Mouse (Mus musculus): ENCODE results near the gene Lyve1. TPM values are rescaled to one million over a fixed set of nuclear protein-coding genes. Genes with fewer than 3 reads are reported as not detected.

Lyve1 gene
- polyA plus RNA-seq, 1 experiment: not detected

GRCm38 (mm10) chr7:110894673-110895072, 31.6 kb upstream of the Lyve1 start:
- Histone ChIP-seq H3K9ac (ENCODE audit: low read depth, poor library complexity, severe bottlenecking) (no peak overlapping the region), H3K9me3 (replicated peaks; ENCODE audit: control insufficient read depth, insufficient read depth, low read length, poor library complexity, severe bottlenecking) (no peaks in the 10 kb centered on the region), H3K4me3 (ENCODE audit: low read depth, low read length) (no peak overlapping the region), H3K27ac (ENCODE audit: insufficient read depth, low read length) (no peak overlapping the region), H3K4me1 (ENCODE audit: control insufficient read depth, insufficient read depth, low read length) (no peaks in the 10 kb centered on the region), H3K27me3 (ENCODE audit: control insufficient read depth, insufficient read depth, low read length, poor library complexity, severe bottlenecking) (no peaks in the 10 kb centered on the region), H3K36me3 (ENCODE audit: control insufficient read depth, insufficient read depth, low read length, poor library complexity, severe bottlenecking) (no peaks in the 10 kb centered on the region)
- no peak for TF ChIP-seq EP300 (IDR thresholded peaks at IDR 0.05; ENCODE audit: insufficient read depth, low read depth, low read length)
- TF ChIP-seq CTCF (IDR thresholded peaks at IDR 0.05; ENCODE audit: low read depth, low read length): no peak

- Histone ChIP-seq H3K9ac (ENCODE audit: low read depth, poor library complexity, severe bottlenecking) (no peak overlapping the region), H3K4me3 (ENCODE audit: low read depth, low read length) (no peak overlapping the region), H3K27me3 (ENCODE audit: control insufficient read depth, insufficient read depth, low read length, poor library complexity, severe bottlenecking) (no peaks in the 10 kb centered on the region), H3K36me3 (ENCODE audit: control insufficient read depth, insufficient read depth, low read length, poor library complexity, severe bottlenecking) (no peaks in the 10 kb centered on the region), H3K4me1 (ENCODE audit: control insufficient read depth, insufficient read depth, low read length) (no peaks in the 10 kb centered on the region), H3K27ac (ENCODE audit: insufficient read depth, low read length) (no peak overlapping the region), H3K9me3 (replicated peaks; ENCODE audit: control insufficient read depth, insufficient read depth, low read length, poor library complexity, severe bottlenecking) (no peaks in the 10 kb centered on the region)
- no peak for TF ChIP-seq EP300 (IDR thresholded peaks at IDR 0.05; ENCODE audit: insufficient read depth, low read depth, low read length)
These were observed 31.0 kb upstream of the Lyve1 start for GRCm38 (mm10) chr7:110893943-110894610.

- H3K27me3 ChIP-seq (ENCODE audit: control insufficient read depth, insufficient read depth, low read length, poor library complexity, severe bottlenecking): no peaks in the 10 kb centered on the region
- no peak for TF ChIP-seq POLR2A (IDR thresholded peaks at IDR 0.05; ENCODE audit: insufficient read depth, low read length)
- no peaks in the 10 kb centered on the region for H3K9me3 ChIP-seq (replicated peaks; ENCODE audit: control insufficient read depth, insufficient read depth, low read length, poor library complexity, severe bottlenecking)
- H3K36me3 ChIP-seq (ENCODE audit: control insufficient read depth, insufficient read depth, low read length, poor library complexity, severe bottlenecking): no peaks in the 10 kb centered on the region
- no peak overlapping the region for H3K4me3 ChIP-seq (ENCODE audit: low read depth, low read length)
- no peak overlapping the region for H3K27ac ChIP-seq (ENCODE audit: insufficient read depth, low read length)
- no peaks in the 10 kb centered on the region for H3K4me1 ChIP-seq (ENCODE audit: control insufficient read depth, insufficient read depth, low read length)
- no peak overlapping the region for H3K9ac ChIP-seq (ENCODE audit: low read depth, poor library complexity, severe bottlenecking)
These were observed 28.5 kb upstream of the Lyve1 start for GRCm38 (mm10) chr7:110891501-110891986.

DNA sequence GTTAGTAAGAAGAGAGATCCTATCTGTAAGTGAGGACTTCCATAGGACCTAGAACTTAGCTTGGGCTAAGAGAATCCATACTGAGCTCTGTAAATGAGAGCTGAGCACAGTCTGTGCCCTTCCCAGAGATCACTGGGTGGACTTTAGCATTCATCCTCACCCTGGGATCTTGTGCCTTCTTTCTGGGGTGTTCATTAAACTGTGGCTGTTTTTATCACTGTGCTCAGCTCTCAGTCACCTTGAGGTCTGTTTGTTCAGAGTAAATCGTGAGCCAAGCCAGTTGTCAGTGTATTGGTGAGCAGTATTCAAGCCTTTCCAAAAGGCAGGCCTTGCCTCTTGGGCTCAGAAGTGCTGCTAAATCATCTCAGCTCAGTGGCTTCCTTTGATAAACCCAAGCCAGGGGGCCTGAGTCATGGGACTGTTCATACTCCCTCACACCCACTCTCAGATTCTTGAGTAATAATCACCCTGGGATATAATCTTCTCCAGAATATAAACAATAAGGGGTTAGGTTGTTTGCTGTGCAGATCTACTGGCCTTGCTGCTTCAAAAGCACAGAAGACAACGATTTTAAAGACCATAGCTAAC, 18.8 kb upstream of the Lyve1 start:
- Histone ChIP-seq H3K9me3 (replicated peaks; ENCODE audit: control insufficient read depth, insufficient read depth, low read length, poor library complexity, severe bottlenecking) (no peaks in the 10 kb centered on the region), H3K4me3 (ENCODE audit: low read depth, low read length) (no peak overlapping the region), H3K27me3 (ENCODE audit: control insufficient read depth, insufficient read depth, low read length, poor library complexity, severe bottlenecking) (no peaks in the 10 kb centered on the region), H3K27ac (ENCODE audit: insufficient read depth, low read length) (no peak overlapping the region), H3K36me3 (ENCODE audit: control insufficient read depth, insufficient read depth, low read length, poor library complexity, severe bottlenecking) (no peaks in the 10 kb centered on the region), H3K4me1 (ENCODE audit: control insufficient read depth, insufficient read depth, low read length) (no peaks in the 10 kb centered on the region), H3K9ac (ENCODE audit: low read depth, poor library complexity, severe bottlenecking) (no peak overlapping the region)
- no peak for TF ChIP-seq POLR2A (IDR thresholded peaks at IDR 0.05; ENCODE audit: insufficient read depth, low read length)
- TF ChIP-seq EP300 (IDR thresholded peaks at IDR 0.05; ENCODE audit: insufficient read depth, low read depth, low read length): no peak
- no peak for TF ChIP-seq CTCF (IDR thresholded peaks at IDR 0.05; ENCODE audit: low read depth, low read length)

GRCm38 (mm10) chr7:110878028-110878427, 15.0 kb upstream of the Lyve1 start:
- TF ChIP-seq POLR2A (IDR thresholded peaks at IDR 0.05; ENCODE audit: insufficient read depth, low read length) (no peak), EP300 (IDR thresholded peaks at IDR 0.05; ENCODE audit: insufficient read depth, low read depth, low read length) (no peak), CTCF (IDR thresholded peaks at IDR 0.05; ENCODE audit: low read depth, low read length) (no peak)
- H3K27me3 ChIP-seq (ENCODE audit: control insufficient read depth, insufficient read depth, low read length, poor library complexity, severe bottlenecking): no peaks in the 10 kb centered on the region
- H3K9me3 ChIP-seq (replicated peaks; ENCODE audit: control insufficient read depth, insufficient read depth, low read length, poor library complexity, severe bottlenecking): no peaks in the 10 kb centered on the region
- no peak overlapping the region for H3K9ac ChIP-seq (ENCODE audit: low read depth, poor library complexity, severe bottlenecking)
- H3K4me3 ChIP-seq (ENCODE audit: low read depth, low read length): no peak overlapping the region
- H3K36me3 ChIP-seq (ENCODE audit: control insufficient read depth, insufficient read depth, low read length, poor library complexity, severe bottlenecking): no peaks in the 10 kb centered on the region
- no peak overlapping the region for H3K27ac ChIP-seq (ENCODE audit: insufficient read depth, low read length)
- H3K4me1 ChIP-seq (ENCODE audit: control insufficient read depth, insufficient read depth, low read length): no peaks in the 10 kb centered on the region

DNA sequence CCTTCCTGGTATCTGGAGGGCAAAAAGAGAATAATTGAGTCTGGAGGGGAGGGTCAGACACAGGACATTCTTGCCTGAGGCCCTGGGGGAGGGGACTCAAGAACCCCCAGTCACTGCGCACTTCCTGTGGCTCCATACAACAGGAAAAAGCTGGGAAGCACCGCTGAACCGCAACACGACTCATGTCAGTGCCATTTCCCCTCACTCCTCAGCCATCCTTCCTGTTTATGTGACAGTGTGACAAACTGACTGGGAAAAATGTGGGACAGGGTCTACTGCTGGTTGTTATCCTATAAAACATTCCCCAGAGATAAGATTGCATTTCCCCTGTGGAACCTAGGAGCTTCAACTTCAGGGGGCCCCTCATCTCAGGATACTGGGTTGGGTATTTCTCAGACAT, 13.9 kb upstream of the Lyve1 start:
- no peaks in the 10 kb centered on the region for H3K27me3 ChIP-seq (ENCODE audit: control insufficient read depth, insufficient read depth, low read length, poor library complexity, severe bottlenecking)
- no peaks in the 10 kb centered on the region for H3K9me3 ChIP-seq (replicated peaks; ENCODE audit: control insufficient read depth, insufficient read depth, low read length, poor library complexity, severe bottlenecking)
- no peak overlapping the region for H3K4me3 ChIP-seq (ENCODE audit: low read depth, low read length)
- TF ChIP-seq EP300 (IDR thresholded peaks at IDR 0.05; ENCODE audit: insufficient read depth, low read depth, low read length): no peak
- TF ChIP-seq POLR2A (IDR thresholded peaks at IDR 0.05; ENCODE audit: insufficient read depth, low read length): no peak
- no peak for TF ChIP-seq CTCF (IDR thresholded peaks at IDR 0.05; ENCODE audit: low read depth, low read length)
- no peaks in the 10 kb centered on the region for H3K36me3 ChIP-seq (ENCODE audit: control insufficient read depth, insufficient read depth, low read length, poor library complexity, severe bottlenecking)
- no peak overlapping the region for H3K27ac ChIP-seq (ENCODE audit: insufficient read depth, low read length)
- no peaks in the 10 kb centered on the region for H3K4me1 ChIP-seq (ENCODE audit: control insufficient read depth, insufficient read depth, low read length)
- no peak overlapping the region for H3K9ac ChIP-seq (ENCODE audit: low read depth, poor library complexity, severe bottlenecking)
